Mouse (Mus musculus): ENCODE results near the gene Icosl. TPM values are rescaled to one million over a fixed set of nuclear protein-coding genes. Genes with fewer than 3 reads are reported as not detected.
A peak's percentile ranks its signal among the peaks of the same experiment; 100 is the strongest.
"Not testable (repeated sequence)": the region's sequence is repeated elsewhere in the genome, so short reads cannot be mapped to it uniquely, and the experiment has no call there.

Gene Icosl
- polyA plus RNA-seq (2016; fragmentation: Nextera tagmentation; extraction: Ambion mirVana), result 1.2 and 1.4 TPM in 2 replicates

- Histone ChIP-seq H3K4me1 (peaks cover 10% of the 10 kb centered on the region; the same call in 1 of the 2 replicates), H3K4me3 (peak within 1 kb of the TSS; percentile 64), H3K27me3 (peaks cover 39% of the 10 kb centered on the region), H3K36me3 (no peaks in the 10 kb centered on the region), H3K4me2 (replicated peaks) (peak within 1 kb of the TSS; percentile 99), H3K9ac (replicated peaks) (peak within 1 kb of the TSS; percentile 62), H3K9me3 (no peaks in the 10 kb centered on the region), H3K27ac (replicated peaks) (no peak within 1 kb of the TSS)
- WGBS, result under 1% methylated on average over 66 of the region's 66 CpGs
- ATAC-seq (ENCODE audit: low FRiP score, low read depth), result peak; percentile 93
These were observed at the start of gene Icosl for GRCm38 (mm10) chr10:78069101-78070011. TSS of gene Icosl (plus strand) at chr10:78069302.

- not testable (repeated sequence) for H3K4me1 ChIP-seq; H3K4me2 ChIP-seq (replicated peaks); H3K9ac ChIP-seq (replicated peaks); H3K36me3 ChIP-seq; ATAC-seq (ENCODE audit: low FRiP score, low read depth); H3K9me3 ChIP-seq; H3K4me3 ChIP-seq; H3K27ac ChIP-seq (replicated peaks)
- 96% methylated on average over 7 of the region's 11 CpGs for WGBS
- 0 out of 2 replicates have a peak, but pooled peaks cover 13% of the 10 kb centered on the region for H3K27me3 ChIP-seq
These were observed 49.1 kb upstream of the Icosl start for GRCm38 (mm10) chr10:78019984-78020383.

- H3K9ac ChIP-seq (replicated peaks); H3K4me2 ChIP-seq (replicated peaks); ATAC-seq (ENCODE audit: low FRiP score, low read depth); H3K36me3 ChIP-seq; H3K4me3 ChIP-seq; H3K9me3 ChIP-seq; H3K27me3 ChIP-seq; H3K4me1 ChIP-seq; H3K27ac ChIP-seq (replicated peaks): not testable (repeated sequence)
- WGBS, result 79% methylated on average over 6 of the region's 8 CpGs
These were observed 43.6 kb upstream of the Icosl start for GRCm38 (mm10) chr10:78025453-78025852.

GRCm38 (mm10) chr10:78028129-78028528 lies 41.0 kb upstream of the Icosl start:
- peak; percentile 71; the same call in 1 of the 2 replicates for ATAC-seq (ENCODE audit: low FRiP score, low read depth)
- Histone ChIP-seq H3K9ac (replicated peaks) (no peak overlapping the region), H3K9me3 (no peaks in the 10 kb centered on the region), H3K27me3 (no peaks in the 10 kb centered on the region), H3K4me3 (no peak overlapping the region), H3K4me1 (no peaks in the 10 kb centered on the region), H3K27ac (replicated peaks) (no peak overlapping the region), H3K4me2 (replicated peaks) (no peak overlapping the region), H3K36me3 (no peaks in the 10 kb centered on the region)
- WGBS, result 5% methylated on average over 5 of the region's 5 CpGs

GRCm38 (mm10) chr10:78029080-78029479 lies 40.0 kb upstream of the Icosl start:
- Histone ChIP-seq H3K9me3 (no peaks in the 10 kb centered on the region), H3K27me3 (no peaks in the 10 kb centered on the region), H3K4me2 (replicated peaks) (no peak overlapping the region), H3K36me3 (no peaks in the 10 kb centered on the region), H3K9ac (replicated peaks) (no peak overlapping the region), H3K4me1 (no peaks in the 10 kb centered on the region), H3K27ac (replicated peaks) (no peak overlapping the region), H3K4me3 (no peak overlapping the region)
- WGBS, result 85% methylated on average over 1 of the region's 1 CpGs
- no peak for ATAC-seq (ENCODE audit: low FRiP score, low read depth)

- ATAC-seq (ENCODE audit: low FRiP score, low read depth), result no peak
- 82% methylated on average over 2 of the region's 2 CpGs for WGBS
- Histone ChIP-seq H3K4me1 (no peaks in the 10 kb centered on the region), H3K4me3 (no peak overlapping the region), H3K27me3 (no peaks in the 10 kb centered on the region), H3K9me3 (no peaks in the 10 kb centered on the region), H3K36me3 (no peaks in the 10 kb centered on the region), H3K27ac (replicated peaks) (no peak overlapping the region), H3K4me2 (replicated peaks) (no peak overlapping the region), H3K9ac (replicated peaks) (no peak overlapping the region)
These were observed 37.1 kb upstream of the Icosl start for GRCm38 (mm10) chr10:78031987-78032386.

- no peak for ATAC-seq (ENCODE audit: low FRiP score, low read depth)
- H3K9ac ChIP-seq (replicated peaks), result no peak overlapping the region
- H3K27ac ChIP-seq (replicated peaks), result no peak overlapping the region
- H3K9me3 ChIP-seq, result no peaks in the 10 kb centered on the region
- no peaks in the 10 kb centered on the region for H3K36me3 ChIP-seq
- no peak overlapping the region for H3K4me2 ChIP-seq (replicated peaks)
- H3K27me3 ChIP-seq, result peaks cover under 1% of the 10 kb centered on the region
- WGBS, result 76% methylated on average over 4 of the region's 4 CpGs
- no peak overlapping the region for H3K4me3 ChIP-seq
- no peaks in the 10 kb centered on the region for H3K4me1 ChIP-seq
These were observed 32.0 kb upstream of the Icosl start for GRCm38 (mm10) chr10:78037139-78037538.

GRCm38 (mm10) chr10:78041647-78042046 lies 27.5 kb upstream of the Icosl start, which contains the start of gene Dnmt3l:
TSS of gene Dnmt3l (plus strand) at chr10:78041947.
- no peak within 1 kb of the TSS for H3K9ac ChIP-seq (replicated peaks)
- ATAC-seq (ENCODE audit: low FRiP score, low read depth), result no peak

GRCm38 (mm10) chr10:78042096-78042495 lies 27.0 kb upstream of the Icosl start:
- WGBS, result 80% methylated on average over 7 of the region's 7 CpGs
- Histone ChIP-seq H3K4me3 (no peak overlapping the region), H3K9ac (replicated peaks) (no peak overlapping the region), H3K27ac (replicated peaks) (no peak overlapping the region), H3K36me3 (no peaks in the 10 kb centered on the region), H3K4me2 (replicated peaks) (no peak overlapping the region), H3K27me3 (peaks cover 12% of the 10 kb centered on the region), H3K9me3 (no peaks in the 10 kb centered on the region), H3K4me1 (peaks cover 5% of the 10 kb centered on the region; the same call in 1 of the 2 replicates)
- ATAC-seq (ENCODE audit: low FRiP score, low read depth), result no peak

More at GRCm38 (mm10) chr10:78041647-78042046, 27.5 kb upstream of the Icosl start, which contains the start of gene Dnmt3l:
- peaks cover 12% of the 10 kb centered on the region for H3K27me3 ChIP-seq
- no peak within 1 kb of the TSS for H3K4me2 ChIP-seq (replicated peaks)
- H3K27ac ChIP-seq (replicated peaks), result no peak within 1 kb of the TSS
- WGBS, result 90% methylated on average over 5 of the region's 5 CpGs
- no peaks in the 10 kb centered on the region for H3K9me3 ChIP-seq
- no peaks in the 10 kb centered on the region for H3K36me3 ChIP-seq
- H3K4me1 ChIP-seq, result peaks cover 5% of the 10 kb centered on the region; the same call in 1 of the 2 replicates
- H3K4me3 ChIP-seq, result no peak within 1 kb of the TSS

GRCm38 (mm10) chr10:78042697-78043405 lies 26.3 kb upstream of the Icosl start:
- 0 out of 2 replicates have a peak overlapping the region, but pooled peaks have one; percentile 4 for H3K9ac ChIP-seq (replicated peaks)
- WGBS, result 61% methylated on average over 14 of the region's 14 CpGs
- peak overlapping the region; percentile 46 for H3K4me2 ChIP-seq (replicated peaks)
- peak overlapping the region; percentile 23 for H3K4me3 ChIP-seq
- H3K36me3 ChIP-seq, result no peaks in the 10 kb centered on the region
- no peak overlapping the region for H3K27ac ChIP-seq (replicated peaks)
- ATAC-seq (ENCODE audit: low FRiP score, low read depth), result peak; percentile 34; the same call in 1 of the 2 replicates
- no peaks in the 10 kb centered on the region for H3K9me3 ChIP-seq
- peaks cover 12% of the 10 kb centered on the region for H3K27me3 ChIP-seq
- peaks cover 5% of the 10 kb centered on the region; the same call in 1 of the 2 replicates for H3K4me1 ChIP-seq

GRCm38 (mm10) chr10:78043406-78043836 lies 25.7 kb upstream of the Icosl start, which contains the start of gene Aire:
TSS of gene Aire (minus strand) at chr10:78043610.
- H3K27me3 ChIP-seq, result peaks cover 12% of the 10 kb centered on the region
- peak; percentile 72 for ATAC-seq (ENCODE audit: low FRiP score, low read depth)
- H3K27ac ChIP-seq (replicated peaks), result no peak within 1 kb of the TSS
- peaks cover 5% of the 10 kb centered on the region; the same call in 1 of the 2 replicates for H3K4me1 ChIP-seq
- no peaks in the 10 kb centered on the region for H3K9me3 ChIP-seq
- no peaks in the 10 kb centered on the region for H3K36me3 ChIP-seq
- H3K4me3 ChIP-seq, result peak within 1 kb of the TSS; percentile 23
- 1% methylated on average over 27 of the region's 27 CpGs for WGBS
- H3K4me2 ChIP-seq (replicated peaks), result peak within 1 kb of the TSS; percentile 46
- H3K9ac ChIP-seq (replicated peaks), result 0 out of 2 replicates have a peak within 1 kb of the TSS, but pooled peaks have one; percentile 4
